Mouse (Mus musculus): Measurements from ENCODE around the gene Ccdc134. TPM values are rescaled to one million over a fixed set of nuclear protein-coding genes. Genes with fewer than 3 reads are reported as not detected.
"Not testable (repeated sequence)": the region's sequence is repeated elsewhere in the genome, so short reads cannot be mapped to it uniquely, and the experiment has no call there.

Gene Ccdc134
- total RNA-seq (2021): 1 to 10 TPM; 4.4 to 6.4 TPM

- intact Hi-C loops (cut with DNase I): loop anchor here (1.0 to 5.0 kb wide), 2 partner anchors 16 to 75 kb away; no protein-coding TSS in a partner anchor
- peak; percentile 95 for DNase-seq (ENCODE audit: low spot score)
Measured at GRCm38 (mm10) chr15:82127426-82128374, at the start of gene Ccdc134. Gene Ccdc134 (plus strand): TSS chr15:82127922.

- intact Hi-C loops (cut with DNase I): loop anchor here (5.0 kb wide), 1 partner anchor 82 kb away; no protein-coding TSS in a partner anchor
- DNase-seq (ENCODE audit: low spot score): no peak
Measured at GRCm38 (mm10) chr15:82079883-82080282, 47.8 kb upstream of the Ccdc134 start.

GRCm38 (mm10) chr15:82081161-82081560, 46.6 kb upstream of the Ccdc134 start:
- intact Hi-C loops (cut with DNase I): no loop called here
- DNase-seq (ENCODE audit: low spot score): no peak

GRCm38 (mm10) chr15:82085606-82086005, 42.1 kb upstream of the Ccdc134 start:
- intact Hi-C loops (cut with DNase I): no loop called here
- no peak for DNase-seq (ENCODE audit: low spot score)

GRCm38 (mm10) chr15:82086131-82086530, 41.6 kb upstream of the Ccdc134 start:
- DNase-seq (ENCODE audit: low spot score): no peak
- intact Hi-C loops (cut with DNase I): no loop called here

GRCm38 (mm10) chr15:82087266-82087665, 40.5 kb upstream of the Ccdc134 start:
- DNase-seq (ENCODE audit: low spot score): no peak
- intact Hi-C loops (cut with DNase I): no loop called here

GRCm38 (mm10) chr15:82091061-82091460, 36.7 kb upstream of the Ccdc134 start:
- no peak for DNase-seq (ENCODE audit: low spot score)
- intact Hi-C loops (cut with DNase I): no loop called here

- no peak for DNase-seq (ENCODE audit: low spot score)
- intact Hi-C loops (cut with DNase I): loop anchor here (5.0 kb wide), 1 partner anchor 40 kb away; the partner anchor contains the start of gene Mei1
Measured at GRCm38 (mm10) chr15:82106953-82107555, 20.7 kb upstream of the Ccdc134 start.

- DNase-seq (ENCODE audit: low spot score): no peak
- intact Hi-C loops (cut with DNase I): no loop called here
Measured at GRCm38 (mm10) chr15:82120544-82120943, 7.2 kb upstream of the Ccdc134 start.

- intact Hi-C loops (cut with DNase I): loop anchor here (5.0 kb wide), 1 partner anchor 74 kb away; no protein-coding TSS in a partner anchor
- DNase-seq (ENCODE audit: low spot score): not testable (repeated sequence)
Measured at GRCm38 (mm10) chr15:82126690-82127089, 1.0 kb upstream of the Ccdc134 start.

GRCm38 (mm10) chr15:82128398-82128797, 676 bp downstream of the Ccdc134 start:
- intact Hi-C loops (cut with DNase I): loop anchor here (1.0 to 5.0 kb wide), 2 partner anchors 15 to 76 kb away; no protein-coding TSS in a partner anchor
- DNase-seq (ENCODE audit: low spot score): no peak

- intact Hi-C loops (cut with DNase I): no loop called here
- DNase-seq (ENCODE audit: low spot score): no peak
Measured at GRCm38 (mm10) chr15:82130599-82130998, 2.9 kb downstream of the Ccdc134 start.

GRCm38 (mm10) chr15:82135372-82135771, 7.7 kb downstream of the Ccdc134 start:
- DNase-seq (ENCODE audit: low spot score): no peak
- intact Hi-C loops (cut with DNase I): no loop called here

GRCm38 (mm10) chr15:82138565-82138964, 10.8 kb downstream of the Ccdc134 start:
- intact Hi-C loops (cut with DNase I): no loop called here
- DNase-seq (ENCODE audit: low spot score): no peak

GRCm38 (mm10) chr15:82139196-82139595, 11.5 kb downstream of the Ccdc134 start:
- DNase-seq (ENCODE audit: low spot score): no peak
- intact Hi-C loops (cut with DNase I): loop anchor here (1.0 kb wide), 1 partner anchor 97 kb away; no protein-coding TSS in a partner anchor

GRCm38 (mm10) chr15:82140355-82140754, 12.6 kb downstream of the Ccdc134 start:
- no peak for DNase-seq (ENCODE audit: low spot score)
- intact Hi-C loops (cut with DNase I): loop anchor here (1.0 kb wide), 1 partner anchor 25 kb away; no protein-coding TSS in a partner anchor

- no peak for DNase-seq (ENCODE audit: low spot score)
- intact Hi-C loops (cut with DNase I): no loop called here
Measured at GRCm38 (mm10) chr15:82144157-82144556, 16.4 kb downstream of the Ccdc134 start.

- intact Hi-C loops (cut with DNase I): loop anchor here (5.0 kb wide), 1 partner anchor 202 kb away; no protein-coding TSS in a partner anchor
- no peak for DNase-seq (ENCODE audit: low spot score)
Measured at GRCm38 (mm10) chr15:82145408-82145807, 17.7 kb downstream of the Ccdc134 start.

- intact Hi-C loops (cut with DNase I): loop anchor here (5.0 kb wide), 1 partner anchor 201 kb away; no protein-coding TSS in a partner anchor
- DNase-seq (ENCODE audit: low spot score): no peak
Measured at GRCm38 (mm10) chr15:82145851-82146769, 18.4 kb downstream of the Ccdc134 start.
